Mouse (Mus musculus) 416B (cell line): Measurements from ENCODE around the gene Mamdc2.

Source experiments
- DNase-seq: peaks from one replicate; pipeline ENCODE4 v3.0.0; 2011; ENCODE audit warnings: low read depth

Gene Mamdc2

DNA sequence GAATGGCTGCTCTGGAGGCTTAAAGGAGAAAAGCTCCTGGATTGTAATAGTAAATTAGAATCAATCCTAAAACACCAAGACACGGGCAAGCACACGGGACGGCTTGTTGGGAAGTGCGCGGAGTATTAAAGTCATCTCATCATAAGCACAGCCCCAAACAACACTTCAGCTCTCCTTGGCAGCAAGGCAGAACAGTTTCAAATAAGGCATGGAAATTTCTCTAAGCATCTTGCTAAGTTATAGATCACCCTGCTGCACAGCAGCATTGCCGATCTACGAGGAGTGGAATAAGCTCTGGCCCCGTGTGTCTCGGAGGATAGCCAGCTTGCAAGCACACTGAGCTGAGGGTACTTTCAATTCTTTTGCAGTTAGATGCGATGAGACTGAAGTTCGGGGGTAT is 13.8 kb downstream of the Mamdc2 start:
- DNase-seq: no peak

GRCm38 (mm10) chr19:23417668-23418067 is 30.6 kb downstream of the Mamdc2 start:
- no peak for DNase-seq

GRCm38 (mm10) chr19:23410800-23411199 is 37.4 kb downstream of the Mamdc2 start:
- DNase-seq: no peak

- no peak for DNase-seq
These were observed 37.9 kb downstream of the Mamdc2 start for GRCm38 (mm10) chr19:23410328-23410727.

DNA sequence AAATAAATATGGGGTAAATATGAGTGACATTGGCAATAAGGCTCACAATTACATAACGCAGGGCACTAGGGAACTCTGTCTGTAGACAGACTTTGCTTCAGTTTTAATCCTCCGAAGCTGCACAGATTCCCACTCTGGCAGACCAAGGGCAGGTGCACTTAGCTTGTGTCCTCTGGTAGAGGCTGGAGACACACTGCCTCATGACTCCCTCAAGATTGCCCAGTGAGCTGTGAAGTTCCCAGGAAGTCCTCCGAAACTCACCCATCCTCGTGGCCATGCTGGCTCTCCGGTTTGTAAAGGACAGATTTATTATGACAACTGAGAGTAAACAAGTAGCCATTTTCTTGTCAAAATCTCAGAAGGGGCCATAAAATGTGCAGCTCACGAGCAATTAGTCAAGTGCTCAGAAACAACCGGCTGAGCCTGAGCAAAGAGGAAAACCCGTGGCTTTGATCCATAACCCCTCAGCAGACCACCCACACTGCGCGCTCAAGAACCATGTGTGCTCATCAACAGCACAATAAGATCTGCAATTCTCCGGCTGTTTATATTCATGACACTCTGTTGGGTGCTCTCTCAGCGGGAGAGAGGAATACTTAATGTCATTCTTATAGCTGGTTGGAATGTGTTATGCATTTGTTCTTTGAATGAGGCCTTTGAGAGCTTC is 46.6 kb downstream of the Mamdc2 start:
- no peak for DNase-seq

- DNase-seq: no peak
These were observed 47.8 kb downstream of the Mamdc2 start for GRCm38 (mm10) chr19:23400485-23400884.

GRCm38 (mm10) chr19:23395956-23396355 is 52.3 kb downstream of the Mamdc2 start:
- peak; percentile 72 for DNase-seq

DNA sequence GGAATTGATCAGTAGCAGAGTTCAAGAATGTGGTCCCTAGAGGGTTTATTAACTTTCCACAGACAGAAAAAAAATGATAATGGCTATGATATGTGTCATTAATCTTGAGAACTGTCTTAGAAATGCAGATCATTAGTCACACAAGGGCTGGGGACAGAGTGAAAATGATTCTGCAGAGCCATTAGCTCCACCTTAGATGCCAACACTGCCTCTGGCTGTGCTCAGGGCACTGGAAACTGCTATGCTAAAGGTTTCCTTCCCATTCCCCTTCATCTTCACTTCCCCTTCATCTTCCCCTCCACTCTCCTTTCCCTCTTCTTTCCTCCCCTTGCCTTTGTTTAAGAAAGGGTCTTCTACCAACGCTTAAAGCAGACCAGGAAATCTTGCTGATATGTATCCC is 53.6 kb downstream of the Mamdc2 start:
- no peak for DNase-seq

- DNase-seq: no peak
These were observed 59.4 kb downstream of the Mamdc2 start for GRCm38 (mm10) chr19:23388862-23389272.

DNA sequence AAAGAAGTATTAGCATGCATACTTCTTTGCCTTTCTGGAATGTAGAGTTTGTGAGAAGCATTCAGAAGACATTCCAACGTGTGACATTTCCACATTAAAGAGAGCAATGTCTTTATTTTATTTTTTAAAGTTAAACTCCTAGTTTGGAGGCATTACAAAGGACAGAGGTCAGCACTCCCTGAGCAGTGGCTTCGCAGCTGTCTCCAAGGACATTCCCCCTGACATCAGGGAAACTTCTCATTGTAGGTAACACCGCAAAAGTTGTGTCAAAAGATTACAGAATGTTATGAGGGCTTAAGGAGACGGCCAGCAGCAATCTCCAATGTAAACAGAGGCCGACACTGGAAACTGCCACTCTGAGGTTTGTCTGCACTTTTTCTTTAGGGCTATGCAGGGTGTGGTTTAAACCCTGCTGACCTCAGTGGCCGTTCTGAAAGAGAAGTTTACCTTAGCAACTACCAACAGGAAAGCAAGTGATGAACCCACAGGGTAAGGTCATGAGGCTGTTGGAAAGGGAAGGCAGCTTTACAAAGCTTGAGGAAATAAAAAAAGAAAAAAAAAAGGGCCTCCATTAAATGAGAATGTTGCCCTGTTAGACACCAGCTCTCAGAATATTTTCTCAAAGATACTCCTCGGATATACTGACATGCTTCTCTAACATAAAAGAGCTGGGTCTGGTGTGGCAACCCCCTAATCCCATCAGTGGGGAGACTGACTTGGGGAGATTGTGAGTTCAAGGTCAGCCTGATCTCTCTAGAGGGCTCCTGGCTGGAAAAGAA is 60.0 kb downstream of the Mamdc2 start:
- DNase-seq: peak; percentile 94

- DNase-seq: no peak
These were observed 65.8 kb downstream of the Mamdc2 start for GRCm38 (mm10) chr19:23382396-23382795.

DNA sequence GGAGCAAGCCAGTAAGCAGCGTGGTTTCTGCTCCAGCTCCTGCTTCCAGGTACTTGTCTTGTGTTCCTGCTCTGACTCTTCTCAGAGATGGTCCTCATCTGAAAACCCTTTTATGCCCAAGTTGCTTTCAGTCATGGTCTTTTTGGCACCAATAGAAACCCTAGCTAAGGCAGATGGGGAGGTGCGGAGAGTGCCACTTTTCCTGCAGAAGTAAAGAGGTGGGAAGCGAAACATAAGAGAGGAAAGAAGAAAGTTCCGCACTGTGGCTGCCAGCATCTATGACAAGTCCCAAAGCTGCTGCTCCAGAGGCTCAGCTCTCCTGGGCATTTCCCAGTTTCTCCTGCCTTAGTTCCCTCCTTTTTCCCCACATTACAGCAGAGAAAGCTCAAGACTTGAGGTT is 67.3 kb downstream of the Mamdc2 start:
- DNase-seq: no peak

- no peak for DNase-seq
These were observed 68.3 kb downstream of the Mamdc2 start for GRCm38 (mm10) chr19:23379752-23380504.

GRCm38 (mm10) chr19:23376536-23377201 is 71.6 kb downstream of the Mamdc2 start:
- DNase-seq: no peak

DNA sequence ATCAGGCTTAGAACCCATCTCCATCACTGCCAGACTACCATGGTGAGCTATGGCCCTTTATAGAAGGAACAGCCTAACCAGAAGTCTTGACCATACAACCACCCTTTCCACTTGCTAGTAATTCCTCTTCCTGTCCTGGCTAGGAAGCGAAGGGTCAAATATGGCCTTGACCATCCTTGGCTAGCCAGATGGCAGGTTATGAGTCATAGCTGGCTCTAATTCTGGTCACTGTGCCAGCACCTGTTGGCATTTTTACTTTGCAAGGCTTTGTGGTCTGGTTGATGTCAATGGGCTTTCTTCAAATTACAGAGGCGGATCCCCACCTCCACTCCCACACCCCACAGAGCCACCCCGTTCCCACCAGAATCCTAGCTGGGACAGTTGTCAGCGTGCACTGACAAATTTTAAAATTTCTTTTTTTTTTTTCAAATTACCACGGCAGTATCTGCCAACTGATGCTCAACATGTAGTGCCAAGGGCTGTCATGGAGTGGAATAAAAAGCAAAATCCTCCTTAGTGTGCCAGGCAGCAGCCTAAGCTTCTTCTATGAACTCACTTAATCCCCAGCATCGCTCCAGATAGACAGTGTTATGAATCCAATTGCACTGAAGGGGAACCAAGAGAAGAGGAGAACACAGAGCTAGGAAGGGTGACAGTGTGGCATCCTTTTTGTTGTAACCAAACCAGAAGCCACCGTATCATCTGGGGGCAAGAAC is 73.1 kb downstream of the Mamdc2 start:
- DNase-seq: peak; percentile 96

DNA sequence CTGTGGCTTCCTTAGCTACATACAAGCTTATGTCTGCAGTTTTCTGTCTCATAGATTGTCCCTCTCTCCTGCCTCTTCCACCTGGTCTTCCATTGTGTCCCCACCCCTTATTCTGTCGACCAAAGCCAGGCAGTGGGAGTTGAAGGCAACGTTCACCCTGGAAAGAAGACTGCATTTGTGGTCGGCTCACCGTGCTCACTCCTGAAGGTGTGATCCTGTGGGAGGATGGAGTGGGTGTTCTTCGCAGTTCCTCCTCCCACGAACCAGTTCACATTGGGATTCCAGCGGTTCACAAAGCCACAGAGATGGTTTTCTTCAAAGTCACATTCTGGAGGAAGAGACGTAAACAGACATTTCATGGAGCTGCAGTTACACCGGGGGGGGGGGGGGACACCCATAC is 74.5 kb downstream of the Mamdc2 start:
- DNase-seq: no peak

GRCm38 (mm10) chr19:23373287-23373686 is 75.0 kb downstream of the Mamdc2 start:
- DNase-seq: peak; percentile 71

DNA sequence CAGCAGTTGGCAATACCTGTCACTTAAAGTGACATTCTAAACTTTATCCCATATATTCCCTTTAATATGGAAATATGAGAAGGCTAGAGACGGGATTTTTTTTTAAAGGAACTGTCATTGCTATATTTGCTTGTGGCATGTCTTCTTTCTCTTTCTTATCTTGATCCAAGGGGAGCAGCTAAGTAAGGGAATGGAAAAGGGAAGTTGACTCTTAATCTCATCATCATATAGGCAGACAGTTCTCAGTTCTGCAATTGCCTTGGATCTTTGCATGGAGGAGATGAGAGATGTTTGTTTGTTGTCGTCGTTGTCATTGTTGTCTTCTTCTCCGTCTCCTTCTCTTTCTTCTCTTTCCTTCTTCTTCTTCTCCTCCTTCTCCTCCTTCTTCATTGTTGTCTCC is 79.0 kb downstream of the Mamdc2 start:
- peak; percentile 43 for DNase-seq

GRCm38 (mm10) chr19:23362006-23362405 is 86.2 kb downstream of the Mamdc2 start:
- DNase-seq: no peak

DNA sequence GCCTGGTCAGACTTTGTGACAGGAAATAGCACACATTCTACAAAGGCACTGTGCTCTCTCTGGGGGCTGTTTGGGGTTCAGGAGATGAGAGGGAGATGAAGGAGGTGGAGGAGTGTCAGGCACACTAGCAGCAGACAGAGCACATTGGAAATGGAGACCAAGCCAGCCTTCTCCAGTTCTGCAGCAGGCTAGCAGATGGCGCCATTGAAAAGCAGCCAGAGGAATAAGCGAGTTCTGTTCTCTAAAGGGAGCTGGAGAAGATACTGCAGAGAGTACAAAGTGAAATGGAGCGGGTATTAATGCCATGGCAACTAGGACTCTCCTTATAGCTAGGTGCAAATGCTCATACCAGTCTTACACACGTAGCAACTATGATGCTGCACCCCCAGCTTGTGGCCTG is 87.1 kb downstream of the Mamdc2 start:
- no peak for DNase-seq

- DNase-seq: no peak
These were observed 87.7 kb downstream of the Mamdc2 start for GRCm38 (mm10) chr19:23360536-23360935.

- no peak for DNase-seq
These were observed 91.0 kb downstream of the Mamdc2 start for GRCm38 (mm10) chr19:23357253-23357652.
